Comparison of ENCODE assay signal across 8 mouse cellular contexts in genomic region chr3:145924649-145925337, GRCm38 (mm10). TPM values are rescaled to one million over a fixed set of nuclear protein-coding genes. Genes with fewer than 3 reads are reported as not detected.
A peak's percentile ranks its signal among the peaks of the same experiment; 100 is the strongest.
DNase-seq lines count a peak whose midpoint lies in the region; ATAC-seq lines count a peak whose summit lies in the region.

No protein-coding gene starts in this region.

- intact Hi-C loops in gastrocnemius, postnatal 14 days (cut with DNase I; ENCODE audit: low total_unique reads): no loop called here
- intact Hi-C loops in left cerebral cortex, postnatal 36 days (cut with DNase I): no loop called here

- DNase-seq in kidney, adult 18-20 months: peak; percentile 48
- no peak for DNase-seq in kidney, adult 11 months
- peak; percentile 56 for DNase-seq in embryo, embryonic 10 days (ENCODE audit: low spot score)
- peak; percentile 44 for DNase-seq in gastrocnemius, postnatal 14 days
- peak; percentile 55 to 61 for DNase-seq in left cerebral cortex, postnatal 36 days (ENCODE audit: low spot score in 2 of 2)
- peak; percentile 54 for DNase-seq in spleen, adult 12 weeks (ENCODE audit: low spot score)

- ATAC-seq in inflammation-experienced regulatory T-cells, adult 6 months: peak; percentile 34
- ATAC-seq in megakaryocyte-erythroid progenitor cell, adult 5-6 weeks (replicated peaks; ENCODE audit: low FRiP score, low TSS enrichment, poor library complexity, severe bottlenecking): peak; percentile 54

RNA-seq across cellular contexts. Expression of gene Bcl10, which starts 2.2 kb away (rescaled TPM):
- total RNA-seq in gastrocnemius, postnatal 14 days (2021): 10 to 100 TPM; 13.6 to 14.0 TPM
- 10 to 100 TPM; 52.3 to 61.9 (median 55.5) TPM for polyA plus RNA-seq in inflammation-experienced regulatory T-cells, adult 6 months (2017; shearing (Covaris generic))
- 10 to 100 TPM; 12.1 to 14.8 TPM for total RNA-seq in left cerebral cortex, postnatal 36 days (2021)
- total RNA-seq in megakaryocyte-erythroid progenitor cell, adult 5-6 weeks (2014; fragmentation: Nextera tagmentation): 9.4 and 19.1 TPM in 2 replicates
- 20.4 and 38.6 TPM in 2 replicates for total RNA-seq in megakaryocyte-erythroid progenitor cell, adult 5-6 weeks (2017)

RNA-seq across cellular contexts. Expression of gene 2410004B18Rik, which starts 13.0 kb away (rescaled TPM):
- total RNA-seq in gastrocnemius, postnatal 14 days (2021): 10 to 100 TPM; 12.1 to 15.0 TPM
- polyA plus RNA-seq in inflammation-experienced regulatory T-cells, adult 6 months (2017; shearing (Covaris generic)): 10 to 100 TPM; 13.8 to 21.9 (median 20.6) TPM
- 10 to 100 TPM; 36.8 to 44.5 TPM for total RNA-seq in left cerebral cortex, postnatal 36 days (2021)
- total RNA-seq in megakaryocyte-erythroid progenitor cell, adult 5-6 weeks (2014; fragmentation: Nextera tagmentation): 17.4 and 20.3 TPM in 2 replicates
- total RNA-seq in megakaryocyte-erythroid progenitor cell, adult 5-6 weeks (2017): 19.4 and 27.4 TPM in 2 replicates
